Mouse (Mus musculus) heart, embryonic 13.5 days (tissue): ENCODE results near the gene Pnp2. TPM values are rescaled to one million over a fixed set of nuclear protein-coding genes. Genes with fewer than 3 reads are reported as not detected.
"Not testable (repeated sequence)": the region's sequence is repeated elsewhere in the genome, so short reads cannot be mapped to it uniquely, and the experiment has no call there.

ENCODE experiments used
- ATAC-seq: fragments of 200-750 bp; cut with Nextera tagmentation; 2 replicates; pipeline ENCODE4 v1.8.0; 2017; ENCODE audit warnings: moderate TSS enrichment; ENCODE audit not compliant: insufficient number of reproducible peaks, low FRiP score, low TSS enrichment; ENCODE audit errors: extremely low read depth
- H3K27ac ChIP-seq: fragments of 300-500 bp; sonication (generic); replicated peaks from 2 replicates; pipeline ENCODE4 v1.5.1; 2015; ENCODE audit warnings: moderate library complexity, mild to moderate bottlenecking, inconsistent platforms
- H3K27me3 ChIP-seq: fragments of 300-500 bp; sonication (generic); replicated peaks from 2 replicates; pipeline ENCODE4 v1.6.1; 2015; ENCODE audit warnings: mild to moderate bottlenecking, inconsistent platforms
- H3K36me3 ChIP-seq: fragments of 300-500 bp; sonication (generic); 2 replicates; pipeline ENCODE4 v1.6.1; 2015; ENCODE audit warnings: mild to moderate bottlenecking, inconsistent platforms
- H3K4me1 ChIP-seq: fragments of 300-500 bp; sonication (generic); 2 replicates; pipeline ENCODE4 v1.6.1; 2015; ENCODE audit warnings: inconsistent platforms
- H3K4me2 ChIP-seq: fragments of 300-500 bp; sonication (generic); 2 replicates; pipeline ENCODE4 v1.6.1; 2015; ENCODE audit warnings: inconsistent platforms, mild to moderate bottlenecking, moderate library complexity
- H3K4me3 ChIP-seq: fragments of 300-500 bp; sonication (generic); 2 replicates; pipeline ENCODE4 v1.5.1; 2015; ENCODE audit warnings: moderate library complexity, mild to moderate bottlenecking, inconsistent platforms
- H3K9ac ChIP-seq: fragments of 300-500 bp; sonication (generic); 2 replicates; pipeline ENCODE4 v1.6.1; 2015; ENCODE audit warnings: inconsistent platforms, mild to moderate bottlenecking, moderate library complexity
- H3K9me3 ChIP-seq: fragments of 300-500 bp; sonication (generic); 2 replicates; pipeline ENCODE4 v1.6.1; 2016; ENCODE audit warnings: inconsistent platforms
- WGBS: fragments of 180-500 bp; shearing (Covaris S2); methylation state at CpG from one replicate; pipeline ENCODE4 v1.1.7; 2015; ENCODE audit warnings: mixed read lengths; 5-methylcytosine and 5-hydroxymethylcytosine counted together
- polyA plus RNA-seq: library from polyadenylated mRNA; unstranded; fragments of >200 nt; fragmentation: Nextera tagmentation; extraction: Ambion mirVana; gene quantifications from 2 replicates; pipeline ENCODE4 v1.2.1, GENCODE M21; 2015

Gene Pnp2
- polyA plus RNA-seq, 1 experiment from 2014 or later = not detected

- H3K27ac ChIP-seq, H3K9ac ChIP-seq, H3K4me2 ChIP-seq, H3K27me3 ChIP-seq, H3K9me3 ChIP-seq, H3K36me3 ChIP-seq, ATAC-seq, H3K4me1 ChIP-seq, H3K4me3 ChIP-seq: not testable (repeated sequence)
- 78% methylated on average over 5 of the region's 5 CpGs for WGBS
Measured at GRCm38 (mm10) chr14:50958289-50958995, 2.6 kb downstream of the Pnp2 start.

GRCm38 (mm10) chr14:50968216-50968980 lies 12.6 kb downstream of the Pnp2 start:
- Histone ChIP-seq H3K27ac (no peak overlapping the region), H3K9ac (no peak overlapping the region), H3K4me3 (no peak overlapping the region), H3K4me1 (peaks cover 9% of the 10 kb centered on the region), H3K27me3 (no peaks in the 10 kb centered on the region), H3K9me3 (no peaks in the 10 kb centered on the region), H3K4me2 (no peak overlapping the region), H3K36me3 (no peaks in the 10 kb centered on the region)
- WGBS = 83% methylated on average over 5 of the region's 5 CpGs
- ATAC-seq = no peak

GRCm38 (mm10) chr14:50969041-50969440 lies 13.2 kb downstream of the Pnp2 start:
- 22% methylated on average over 1 of the region's 1 CpGs for WGBS
- no peak overlapping the region for H3K27ac ChIP-seq
- H3K27me3 ChIP-seq = no peaks in the 10 kb centered on the region
- peaks cover 9% of the 10 kb centered on the region for H3K4me1 ChIP-seq
- peak overlapping the region; percentile 38; the same call in 1 of the 2 replicates for H3K4me2 ChIP-seq
- H3K9me3 ChIP-seq = no peaks in the 10 kb centered on the region
- H3K4me3 ChIP-seq = no peak overlapping the region
- ATAC-seq = no peak
- H3K36me3 ChIP-seq = no peaks in the 10 kb centered on the region
- no peak overlapping the region for H3K9ac ChIP-seq

GRCm38 (mm10) chr14:50969558-50970544 lies 14.1 kb downstream of the Pnp2 start:
- H3K27ac ChIP-seq = peak overlapping the region; percentile 51; the same call in 1 of the 2 replicates
- H3K4me3 ChIP-seq = no peak overlapping the region
- 23% methylated on average over 12 of the region's 12 CpGs for whole genome bisulfite sequencing
- no peak for ATAC-seq
- H3K36me3 ChIP-seq = no peaks in the 10 kb centered on the region
- H3K4me2 ChIP-seq = peak overlapping the region; percentile 38
- H3K27me3 ChIP-seq = no peaks in the 10 kb centered on the region
- H3K4me1 ChIP-seq = peaks cover 9% of the 10 kb centered on the region
- peak overlapping the region; percentile 17; the same call in 1 of the 2 replicates for H3K9ac ChIP-seq
- no peaks in the 10 kb centered on the region for H3K9me3 ChIP-seq

GRCm38 (mm10) chr14:50970822-50971221 lies 15.0 kb downstream of the Pnp2 start:
- H3K4me1 ChIP-seq = peaks cover 9% of the 10 kb centered on the region
- H3K27me3 ChIP-seq = no peaks in the 10 kb centered on the region
- H3K4me3 ChIP-seq = no peak overlapping the region
- no peak for ATAC-seq
- H3K27ac ChIP-seq = no peak overlapping the region
- 54% methylated on average over 1 of the region's 1 CpGs for WGBS
- H3K9me3 ChIP-seq = no peaks in the 10 kb centered on the region
- H3K36me3 ChIP-seq = no peaks in the 10 kb centered on the region
- no peak overlapping the region for H3K4me2 ChIP-seq
- H3K9ac ChIP-seq = no peak overlapping the region

GRCm38 (mm10) chr14:50973054-50973453 lies 17.3 kb downstream of the Pnp2 start:
- H3K4me2 ChIP-seq, H3K4me3 ChIP-seq, H3K27me3 ChIP-seq, H3K27ac ChIP-seq, H3K36me3 ChIP-seq, H3K9ac ChIP-seq, ATAC-seq, H3K9me3 ChIP-seq: not testable (repeated sequence)
- peaks cover 15% of the 10 kb centered on the region for H3K4me1 ChIP-seq
- WGBS = 92% methylated on average over 5 of the region's 5 CpGs

- H3K9me3 ChIP-seq = no peaks in the 10 kb centered on the region
- WGBS = 31% methylated on average over 4 of the region's 4 CpGs
- H3K27me3 ChIP-seq = no peaks in the 10 kb centered on the region
- no peak overlapping the region for H3K4me3 ChIP-seq
- no peak overlapping the region for H3K27ac ChIP-seq
- no peak overlapping the region for H3K4me2 ChIP-seq
- peaks cover 15% of the 10 kb centered on the region for H3K4me1 ChIP-seq
- H3K36me3 ChIP-seq = no peaks in the 10 kb centered on the region
- H3K9ac ChIP-seq = no peak overlapping the region
- no peak for ATAC-seq
Measured at GRCm38 (mm10) chr14:50973700-50974099, 17.9 kb downstream of the Pnp2 start.

GRCm38 (mm10) chr14:50975001-50975400 lies 19.2 kb downstream of the Pnp2 start:
- no peak; the same call in 1 of the 2 replicates for ATAC-seq
- no peak overlapping the region for H3K27ac ChIP-seq
- H3K9ac ChIP-seq = no peak overlapping the region
- no peaks in the 10 kb centered on the region for H3K27me3 ChIP-seq
- H3K9me3 ChIP-seq = no peaks in the 10 kb centered on the region
- H3K36me3 ChIP-seq = no peaks in the 10 kb centered on the region
- H3K4me1 ChIP-seq = peaks cover 9% of the 10 kb centered on the region
- WGBS = 46% methylated on average over 5 of the region's 5 CpGs
- no peak overlapping the region for H3K4me3 ChIP-seq
- H3K4me2 ChIP-seq = no peak overlapping the region

GRCm38 (mm10) chr14:50976674-50977073 lies 20.9 kb downstream of the Pnp2 start:
- no peaks in the 10 kb centered on the region for H3K36me3 ChIP-seq
- H3K27ac ChIP-seq = no peak overlapping the region
- 0 out of 2 replicates have a peak overlapping the region, but pooled peaks have one; percentile 11 for H3K9ac ChIP-seq
- ATAC-seq = no peak
- no peaks in the 10 kb centered on the region for H3K9me3 ChIP-seq
- H3K4me1 ChIP-seq = peaks cover 8% of the 10 kb centered on the region
- no peak overlapping the region for H3K4me3 ChIP-seq
- H3K4me2 ChIP-seq = peak overlapping the region; percentile 33
- no peaks in the 10 kb centered on the region for H3K27me3 ChIP-seq
- 30% methylated on average over 9 of the region's 9 CpGs for WGBS

- H3K4me3 ChIP-seq, H3K4me2 ChIP-seq: not testable (repeated sequence)
Measured at GRCm38 (mm10) chr14:50978451-50978850, 22.7 kb downstream of the Pnp2 start.

GRCm38 (mm10) chr14:50979631-50980030 lies 23.8 kb downstream of the Pnp2 start:
- H3K4me3 ChIP-seq = no peak overlapping the region
- ATAC-seq = no peak
- H3K27ac ChIP-seq = no peak overlapping the region
- no peak overlapping the region for H3K4me2 ChIP-seq
- no peaks in the 10 kb centered on the region for H3K27me3 ChIP-seq
- no peak overlapping the region for H3K9ac ChIP-seq
- H3K4me1 ChIP-seq = peaks cover 8% of the 10 kb centered on the region
- H3K36me3 ChIP-seq = no peaks in the 10 kb centered on the region
- no peaks in the 10 kb centered on the region for H3K9me3 ChIP-seq

More at GRCm38 (mm10) chr14:50978451-50978850, 22.7 kb downstream of the Pnp2 start:
- not testable (repeated sequence) for H3K27ac ChIP-seq, H3K4me1 ChIP-seq, H3K9ac ChIP-seq, H3K27me3 ChIP-seq, H3K9me3 ChIP-seq, ATAC-seq, H3K36me3 ChIP-seq
- WGBS = 74% methylated on average over 6 of the region's 6 CpGs
